Mouse (Mus musculus) forebrain, embryonic 16.5 days (tissue): ENCODE measurements at regions not wholly inside any gene's neighbourhood (a gene's known extent, or its start where the extent isn't known, plus 50 kb on each side); places are given as distances from the start of the nearest gene placed in this dataset.

Experiments used
- ATAC-seq: fragments of 200-750 bp; cut with Nextera tagmentation; 2 replicates; pipeline ENCODE4 v1.8.0; 2017; ENCODE audit warnings: mild to moderate bottlenecking, moderate library complexity
- H3K27ac ChIP-seq: fragments of 300-500 bp; sonication (generic); 2 replicates; pipeline ENCODE4 v1.5.1; 2014; ENCODE audit warnings: low read length, control low read depth
- H3K27me3 ChIP-seq: fragments of 300-500 bp; sonication (generic); replicated peaks from 2 replicates; pipeline ENCODE4 v1.6.1; 2014; ENCODE audit warnings: low read length; ENCODE audit not compliant: control insufficient read depth, insufficient read depth
- H3K36me3 ChIP-seq: fragments of 300-500 bp; sonication (generic); 2 replicates; pipeline ENCODE4 v1.6.1; 2014; ENCODE audit not compliant: control insufficient read depth, insufficient read depth
- H3K4me1 ChIP-seq: fragments of 300-500 bp; sonication (generic); replicated peaks from 2 replicates; pipeline ENCODE4 v1.6.1; 2014; ENCODE audit warnings: low read length; ENCODE audit not compliant: control insufficient read depth, insufficient read depth
- H3K4me2 ChIP-seq: fragments of 300-500 bp; sonication (generic); 2 replicates; pipeline ENCODE4 v1.6.1; 2014; ENCODE audit warnings: mild to moderate bottlenecking, low read length, control low read depth
- H3K4me3 ChIP-seq: fragments of 300-500 bp; sonication (generic); replicated peaks from 2 replicates; pipeline ENCODE4 v1.5.1; 2014; ENCODE audit warnings: mild to moderate bottlenecking, low read length, control low read depth
- H3K9ac ChIP-seq: fragments of 300-500 bp; sonication (generic); replicated peaks from 2 replicates; pipeline ENCODE4 v1.6.1; 2014; ENCODE audit warnings: low read depth, low read length, control low read depth
- H3K9me3 ChIP-seq: fragments of 300-500 bp; sonication (generic); 2 replicates; pipeline ENCODE4 v1.6.1; 2016; ENCODE audit warnings: low read length; ENCODE audit not compliant: control insufficient read depth
- WGBS: fragments of 180-500 bp; shearing (Covaris S2); extraction: QIAGEN DNeasy Blood & Tissue Kit; methylation state at CpG from one replicate; pipeline ENCODE4 v1.1.7; 2014; 5-methylcytosine and 5-hydroxymethylcytosine counted together

DNA sequence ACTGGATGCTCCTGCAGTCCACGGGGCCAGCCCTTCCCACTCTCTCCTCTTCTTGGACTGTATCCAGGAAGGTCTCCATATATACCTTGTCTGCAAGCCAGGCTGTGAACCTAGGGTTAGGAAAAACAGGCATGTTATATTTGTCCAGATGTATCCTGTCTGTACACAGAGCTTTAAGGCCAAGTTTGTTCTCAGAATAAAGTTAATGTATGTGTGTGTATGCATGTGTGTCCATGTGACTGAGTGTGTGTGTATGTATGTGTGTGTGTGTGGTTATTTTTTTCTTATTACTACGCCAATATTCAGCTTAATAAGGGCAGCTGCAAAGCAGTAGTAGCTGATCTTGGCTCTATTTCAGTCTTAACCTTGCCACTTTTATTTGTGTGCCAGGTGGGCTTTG lies 117.7 kb upstream of the Jun start:
- no peaks in the 10 kb centered on the region for H3K36me3 ChIP-seq
- H3K9me3 ChIP-seq, result no peaks in the 10 kb centered on the region
- H3K27me3 ChIP-seq, result no peaks in the 10 kb centered on the region
- no peak overlapping the region for H3K4me3 ChIP-seq
- no peak overlapping the region for H3K9ac ChIP-seq
- 60% methylated on average over 2 of the region's 2 CpGs for WGBS
- H3K27ac ChIP-seq, result no peak overlapping the region
- H3K4me2 ChIP-seq, result no peak overlapping the region
- no peaks in the 10 kb centered on the region for H3K4me1 ChIP-seq
- ATAC-seq, result no peak

DNA sequence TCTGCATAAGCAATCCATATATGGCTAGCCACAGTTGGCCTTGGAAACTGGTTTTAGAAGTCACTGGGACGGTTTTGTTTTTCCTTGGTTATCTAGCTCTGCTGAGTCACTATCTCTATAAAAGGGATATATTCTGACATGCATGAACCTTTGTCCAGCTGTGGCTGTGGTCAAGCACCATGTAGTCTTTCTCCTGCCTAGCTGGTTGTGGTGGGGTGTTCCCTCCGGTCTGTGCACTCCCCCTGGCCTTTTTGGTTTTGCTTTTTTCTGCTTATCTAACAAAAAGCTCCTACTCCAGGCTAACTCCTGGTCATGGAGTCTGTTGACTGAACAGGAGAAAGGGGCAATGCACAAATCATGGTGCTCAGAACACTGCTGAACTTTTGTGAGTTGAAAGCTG lies 125.7 kb upstream of the Jun start:
- 98% methylated on average over 2 of the region's 2 CpGs for WGBS
- ATAC-seq, result no peak

DNA sequence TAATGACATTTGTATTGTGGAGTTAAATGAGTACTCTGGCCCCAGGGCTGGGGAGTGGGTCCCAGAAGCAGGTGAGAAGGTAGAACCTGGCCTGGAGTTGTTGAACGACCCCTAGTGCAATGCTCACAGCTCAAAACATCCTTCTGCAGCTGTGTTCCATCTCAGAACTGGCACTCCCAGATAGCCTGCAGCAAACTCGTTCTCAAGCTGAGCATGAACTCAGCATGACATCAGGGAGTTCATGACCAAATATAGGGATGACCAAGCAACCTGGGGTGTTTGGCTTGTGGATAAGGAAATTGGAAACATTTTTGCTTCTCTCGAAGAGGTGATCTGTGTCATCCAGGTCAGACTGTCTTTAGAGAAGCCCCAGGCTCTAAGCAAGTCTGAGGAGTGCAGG lies 126.4 kb upstream of the Jun start:
- Histone ChIP-seq H3K9me3 (no peaks in the 10 kb centered on the region), H3K4me3 (no peak overlapping the region), H3K27ac (no peak overlapping the region), H3K27me3 (no peaks in the 10 kb centered on the region), H3K4me1 (no peaks in the 10 kb centered on the region), H3K36me3 (no peaks in the 10 kb centered on the region), H3K4me2 (no peak overlapping the region), H3K9ac (no peak overlapping the region)
- ATAC-seq, result no peak
- WGBS, result 77% methylated on average over 3 of the region's 3 CpGs

More for the DNA sequence above, 125.7 kb upstream of the Jun start:
- Histone ChIP-seq H3K27ac (no peak overlapping the region), H3K36me3 (no peaks in the 10 kb centered on the region), H3K4me2 (no peak overlapping the region), H3K4me1 (no peaks in the 10 kb centered on the region), H3K9ac (no peak overlapping the region), H3K27me3 (no peaks in the 10 kb centered on the region), H3K9me3 (no peaks in the 10 kb centered on the region), H3K4me3 (no peak overlapping the region)

DNA sequence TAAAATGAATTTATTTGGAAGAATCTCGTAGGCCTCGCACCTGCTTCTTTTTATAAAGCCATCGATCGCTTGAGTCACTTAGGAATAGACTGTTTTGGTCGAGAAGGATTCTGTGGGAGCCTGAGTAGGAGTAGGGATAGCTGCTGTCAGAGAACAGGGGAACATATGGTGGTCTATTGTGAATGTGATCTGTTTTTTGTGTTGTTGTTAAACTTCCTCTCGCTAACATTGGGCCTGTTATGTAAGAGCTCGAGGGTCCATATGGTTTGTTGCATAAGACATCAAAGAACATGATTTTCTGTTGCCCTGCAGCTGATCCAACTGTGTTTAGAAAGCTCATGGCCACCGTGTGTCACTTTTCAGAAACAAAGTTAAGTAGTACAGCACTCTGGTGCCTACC lies 126.9 kb upstream of the Jun start:
- Histone ChIP-seq H3K4me3 (no peak overlapping the region), H3K27me3 (no peaks in the 10 kb centered on the region), H3K4me2 (no peak overlapping the region), H3K9me3 (no peaks in the 10 kb centered on the region), H3K36me3 (no peaks in the 10 kb centered on the region), H3K27ac (no peak overlapping the region), H3K4me1 (peaks cover under 1% of the 10 kb centered on the region), H3K9ac (no peak overlapping the region)
- no peak; the same call in 1 of the 2 replicates for ATAC-seq
- 59% methylated on average over 8 of the region's 8 CpGs for WGBS

DNA sequence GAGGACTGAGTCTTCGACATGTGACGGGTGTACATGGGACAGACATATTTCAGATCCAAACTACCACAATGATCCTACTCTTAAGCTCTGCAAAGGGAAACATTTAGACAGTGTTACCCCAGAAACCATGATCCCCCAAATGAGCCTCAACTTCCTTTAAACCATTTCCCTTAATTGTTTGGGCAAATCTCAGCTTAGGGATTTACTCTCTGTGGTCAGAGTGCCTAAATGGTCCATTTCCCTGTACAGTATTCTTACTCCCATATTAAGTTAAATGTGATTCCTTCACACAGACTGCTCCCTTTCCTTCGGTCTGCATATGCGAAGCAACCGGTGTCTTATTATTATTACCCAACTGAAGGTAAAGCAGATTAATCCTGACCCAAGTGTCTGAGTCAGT lies 128.4 kb upstream of the Jun start:
- H3K9me3 ChIP-seq, result no peaks in the 10 kb centered on the region
- H3K27me3 ChIP-seq, result no peaks in the 10 kb centered on the region
- WGBS, result 98% methylated on average over 5 of the region's 5 CpGs
- H3K4me1 ChIP-seq, result peaks cover 12% of the 10 kb centered on the region
- ATAC-seq, result no peak
- no peak overlapping the region for H3K4me3 ChIP-seq
- no peak overlapping the region for H3K4me2 ChIP-seq
- no peak overlapping the region for H3K9ac ChIP-seq
- no peak overlapping the region for H3K27ac ChIP-seq
- no peaks in the 10 kb centered on the region for H3K36me3 ChIP-seq

DNA sequence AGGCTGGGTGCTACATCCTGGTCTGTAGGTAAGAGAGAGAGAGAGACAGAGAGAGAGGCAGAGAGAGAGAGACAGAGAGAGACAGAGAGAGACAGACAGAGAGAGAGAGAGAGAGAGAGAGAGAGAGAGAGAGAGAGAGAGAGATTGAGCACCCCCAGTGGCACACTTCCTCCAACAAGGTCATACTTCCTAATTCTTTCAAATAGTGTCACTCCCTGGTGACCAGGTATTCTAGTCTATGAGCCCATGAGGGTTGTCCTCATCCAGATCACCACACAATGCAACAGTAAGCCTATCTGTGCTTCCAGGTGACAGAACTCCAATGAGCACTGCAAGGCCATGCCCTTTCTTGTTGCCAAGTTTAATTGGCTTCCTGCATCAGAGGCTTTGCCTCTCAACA lies 129.0 kb upstream of the Jun start:
- H3K9me3 ChIP-seq, result no peaks in the 10 kb centered on the region
- H3K27me3 ChIP-seq, result no peaks in the 10 kb centered on the region
- no peak for ATAC-seq
- peaks cover 17% of the 10 kb centered on the region for H3K4me1 ChIP-seq
- H3K27ac ChIP-seq, result no peak overlapping the region
- no peak overlapping the region for H3K9ac ChIP-seq
- H3K4me2 ChIP-seq, result no peak overlapping the region
- H3K36me3 ChIP-seq, result no peaks in the 10 kb centered on the region
- no peak overlapping the region for H3K4me3 ChIP-seq

DNA sequence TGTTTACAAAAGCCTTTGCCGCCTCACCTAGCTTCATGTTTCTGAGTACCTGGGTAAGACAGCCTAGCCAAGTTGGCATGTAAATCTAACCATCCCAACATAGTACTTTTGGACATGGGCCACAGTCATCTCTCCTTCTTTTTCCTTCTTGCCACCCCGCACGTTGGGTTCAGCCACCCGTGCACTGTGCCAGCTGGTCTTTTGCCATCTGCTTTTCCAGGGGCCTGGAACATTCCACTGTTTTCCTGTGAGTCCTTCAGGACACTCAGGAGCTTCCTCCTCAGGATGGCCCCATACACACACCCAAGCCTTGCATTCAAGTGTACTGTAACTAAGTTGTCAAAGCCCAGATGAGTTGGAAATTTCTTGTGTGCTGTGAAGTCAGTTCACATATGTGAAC lies 132.2 kb upstream of the Jun start:
- no peak for ATAC-seq

DNA sequence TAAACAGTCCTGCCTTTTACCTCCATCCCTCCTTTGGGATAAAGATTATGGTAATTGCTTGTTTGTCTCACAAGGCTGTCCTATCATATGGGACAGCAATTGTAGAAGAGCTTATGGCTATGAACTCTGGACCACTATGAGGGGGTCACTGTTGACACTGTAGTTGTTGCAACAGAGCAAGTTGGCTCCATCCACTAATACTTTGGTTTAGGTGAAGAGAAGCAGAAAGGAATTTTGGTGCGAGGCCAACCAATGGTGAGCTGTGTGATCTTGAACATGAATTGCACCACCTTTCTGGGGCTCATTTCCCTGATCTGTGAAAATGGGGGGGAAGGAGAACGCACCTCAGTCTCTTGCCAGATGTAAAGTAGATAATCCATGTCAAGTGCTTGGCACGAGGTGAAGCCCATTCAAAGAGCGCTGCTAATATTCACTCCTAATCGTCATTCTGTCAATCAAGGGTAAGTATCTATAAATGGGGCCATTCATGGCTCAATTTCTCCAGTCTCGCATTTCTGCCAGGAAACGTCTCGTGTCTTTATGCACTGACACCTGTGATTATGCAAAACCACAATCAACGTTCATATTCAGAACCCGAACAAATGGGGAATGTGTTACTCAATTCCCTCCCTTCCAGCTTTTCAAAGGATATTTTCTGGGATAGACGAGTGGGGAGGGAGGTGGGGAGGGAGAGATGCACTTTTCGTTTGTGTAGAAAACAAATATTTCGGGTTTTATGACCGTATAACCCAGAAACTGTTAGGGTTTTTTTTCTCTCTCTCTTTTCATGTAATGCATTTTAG lies 133.3 kb upstream of the Jun start:
- H3K27ac ChIP-seq, result peak overlapping the region; percentile 17; the same call in 1 of the 2 replicates
- H3K4me2 ChIP-seq, result peak overlapping the region; percentile 20; the same call in 1 of the 2 replicates
- no peaks in the 10 kb centered on the region for H3K9me3 ChIP-seq
- H3K4me1 ChIP-seq, result peaks cover 22% of the 10 kb centered on the region
- H3K9ac ChIP-seq, result no peak overlapping the region
- peak; percentile 90 for ATAC-seq
- no peak overlapping the region for H3K4me3 ChIP-seq
- no peaks in the 10 kb centered on the region for H3K36me3 ChIP-seq
- no peaks in the 10 kb centered on the region for H3K27me3 ChIP-seq
- 6% methylated on average over 14 of the region's 14 CpGs for WGBS

More for the DNA sequence above, 132.2 kb upstream of the Jun start:
- H3K4me1 ChIP-seq, result peaks cover 22% of the 10 kb centered on the region
- H3K27ac ChIP-seq, result no peak overlapping the region
- H3K4me2 ChIP-seq, result no peak overlapping the region
- H3K36me3 ChIP-seq, result no peaks in the 10 kb centered on the region
- H3K9me3 ChIP-seq, result no peaks in the 10 kb centered on the region
- no peak overlapping the region for H3K9ac ChIP-seq
- no peaks in the 10 kb centered on the region for H3K27me3 ChIP-seq
- no peak overlapping the region for H3K4me3 ChIP-seq
- 42% methylated on average over 4 of the region's 4 CpGs for WGBS

DNA sequence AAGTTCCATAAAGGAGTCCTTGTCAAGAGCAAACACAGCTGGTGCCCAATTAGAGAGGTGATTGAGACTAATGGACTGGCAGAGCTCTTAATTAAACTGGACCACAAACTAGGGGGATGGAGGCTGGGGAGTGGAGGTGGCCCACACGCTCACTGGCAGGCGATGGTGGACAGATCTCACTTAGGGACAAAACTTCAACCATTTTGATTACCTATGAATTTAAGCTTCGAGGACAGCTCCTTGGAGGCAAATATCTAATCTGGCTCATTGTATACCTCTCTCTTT lies 133.8 kb upstream of the Jun start:
- Histone ChIP-seq H3K9me3 (no peaks in the 10 kb centered on the region), H3K4me3 (no peak overlapping the region), H3K27me3 (no peaks in the 10 kb centered on the region), H3K27ac (peak overlapping the region; percentile 62), H3K4me2 (peak overlapping the region; percentile 20; the same call in 1 of the 2 replicates), H3K4me1 (peaks cover 22% of the 10 kb centered on the region), H3K36me3 (no peaks in the 10 kb centered on the region), H3K9ac (no peak overlapping the region)
- ATAC-seq, result peak; percentile 82
- 16% methylated on average over 3 of the region's 3 CpGs for WGBS

DNA sequence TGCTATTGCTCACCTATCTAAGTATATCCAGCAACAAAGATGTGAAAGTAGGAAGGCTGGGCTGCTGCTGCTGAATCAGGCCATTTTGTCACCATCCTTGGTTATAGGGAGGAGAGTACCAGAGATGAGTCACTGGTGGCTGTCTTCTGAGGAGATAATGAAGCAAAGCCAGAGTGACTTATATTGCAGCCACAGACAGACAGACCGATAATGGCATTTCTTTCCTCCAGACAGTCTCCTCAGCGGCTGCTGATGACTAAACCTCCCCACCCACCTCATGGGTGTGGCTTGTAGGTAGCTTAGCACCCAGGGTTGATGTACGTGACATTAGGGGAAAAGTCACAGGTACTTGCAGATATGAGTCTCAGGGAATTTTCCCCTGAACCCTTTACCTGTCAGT lies 136.1 kb upstream of the Jun start:
- no peaks in the 10 kb centered on the region for H3K9me3 ChIP-seq
- no peak overlapping the region for H3K4me3 ChIP-seq
- 94% methylated on average over 3 of the region's 3 CpGs for WGBS
- no peaks in the 10 kb centered on the region for H3K36me3 ChIP-seq
- no peak overlapping the region for H3K4me2 ChIP-seq
- no peak for ATAC-seq
- peaks cover 22% of the 10 kb centered on the region for H3K4me1 ChIP-seq
- no peak overlapping the region for H3K9ac ChIP-seq
- no peaks in the 10 kb centered on the region for H3K27me3 ChIP-seq
- H3K27ac ChIP-seq, result no peak overlapping the region
